Mouse (Mus musculus) forebrain, embryonic 11.5 days (tissue): ENCODE results near the gene Arhgap32. TPM values are rescaled to one million over a fixed set of nuclear protein-coding genes. Genes with fewer than 3 reads are reported as not detected.

Experiments
- ATAC-seq: fragments of 200-750 bp; cut with Nextera tagmentation; replicated peaks from 2 replicates; pipeline ENCODE4 v1.8.0; 2017; ENCODE audit warnings: moderate TSS enrichment; ENCODE audit not compliant: low FRiP score
- DNase-seq: peaks from one replicate; pipeline ENCODE4 v3.0.0-alpha.2; 2017; ENCODE audit warnings: low spot score
- H3K27ac ChIP-seq: fragments of 300-500 bp; sonication (generic); 2 replicates; pipeline ENCODE4 v1.5.1; 2014; ENCODE audit warnings: low read depth, low read length
- H3K27me3 ChIP-seq: fragments of 300-500 bp; sonication (generic); 2 replicates; pipeline ENCODE4 v1.6.1; 2014; ENCODE audit warnings: mild to moderate bottlenecking, low read length, mixed read lengths; ENCODE audit not compliant: control insufficient read depth, insufficient read depth
- H3K36me3 ChIP-seq: fragments of 300-500 bp; sonication (generic); 2 replicates; pipeline ENCODE4 v1.6.1; 2014; ENCODE audit warnings: mild to moderate bottlenecking, low read length, moderate library complexity, mixed read lengths; ENCODE audit not compliant: control insufficient read depth, insufficient read depth
- H3K4me1 ChIP-seq: fragments of 300-500 bp; sonication (generic); replicated peaks from 2 replicates; pipeline ENCODE4 v1.6.1; 2014; ENCODE audit warnings: low read length, mixed read lengths; ENCODE audit not compliant: control insufficient read depth, insufficient read depth
- H3K4me2 ChIP-seq: fragments of 300-500 bp; sonication (generic); 2 replicates; pipeline ENCODE4 v1.6.1; 2014; ENCODE audit warnings: low read depth, mild to moderate bottlenecking, low read length, moderate library complexity, mixed read lengths; ENCODE audit not compliant: severe bottlenecking
- H3K4me3 ChIP-seq: fragments of 300-500 bp; sonication (generic); 2 replicates; pipeline ENCODE4 v1.5.1; 2014; ENCODE audit warnings: low read depth, low read length
- H3K9ac ChIP-seq: fragments of 300-500 bp; sonication (generic); 2 replicates; pipeline ENCODE4 v1.6.1; 2014; ENCODE audit warnings: low read length
- H3K9me3 ChIP-seq: fragments of 300-500 bp; sonication (generic); 2 replicates; pipeline ENCODE4 v1.6.1; 2016; ENCODE audit warnings: low read length, mixed read lengths; ENCODE audit not compliant: control insufficient read depth
- WGBS: fragments of 180-500 bp; shearing (Covaris S2); extraction: QIAGEN DNeasy Blood & Tissue Kit; methylation state at CpG from one replicate; pipeline ENCODE4 v1.1.7; 2014; 5-methylcytosine and 5-hydroxymethylcytosine counted together
- polyA plus RNA-seq: library from polyadenylated mRNA; unstranded; fragments of >200 nt; fragmentation: Nextera tagmentation; extraction: Ambion mirVana; gene quantifications from 2 replicates; pipeline ENCODE4 v1.2.1, GENCODE M21; 2014

The Arhgap32 gene
- polyA plus RNA-seq, 1 experiment from 2014 or later = 7.0 TPM

DNA sequence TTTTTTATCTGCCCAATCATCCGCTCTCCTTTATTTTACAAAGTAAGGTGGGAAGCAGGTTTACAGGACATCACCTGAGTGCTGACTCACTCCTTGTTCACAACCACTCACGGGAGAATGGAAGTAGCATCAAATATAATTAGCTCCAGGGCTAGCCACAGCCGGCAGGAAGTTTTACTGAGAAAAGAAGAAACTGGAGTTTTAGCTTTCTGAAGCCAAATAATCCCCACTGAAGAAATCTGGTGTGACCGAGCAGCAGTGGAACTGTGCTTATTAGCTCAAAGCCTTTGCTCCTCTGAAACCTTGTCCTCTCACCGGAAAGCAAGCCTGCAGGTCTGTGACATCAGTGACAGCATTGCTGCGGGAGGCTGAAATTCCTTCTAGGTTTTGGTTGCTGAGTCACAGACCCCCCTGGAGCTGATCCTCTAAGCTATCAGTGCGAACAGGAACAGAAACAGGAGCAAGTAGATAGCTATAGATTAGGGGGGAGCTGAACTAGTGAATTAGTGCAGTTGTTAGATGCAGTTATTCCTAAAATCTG is 88.6 kb downstream of the Arhgap32 start:
- H3K36me3 ChIP-seq = no peaks in the 10 kb centered on the region
- H3K27ac ChIP-seq = no peak overlapping the region
- no peaks in the 10 kb centered on the region for H3K4me1 ChIP-seq
- H3K9me3 ChIP-seq = no peaks in the 10 kb centered on the region
- H3K27me3 ChIP-seq = no peaks in the 10 kb centered on the region
- DNase-seq (no peak), ATAC-seq (no peak)
- H3K4me3 ChIP-seq = no peak overlapping the region
- H3K4me2 ChIP-seq = no peak overlapping the region
- WGBS = 60% methylated on average over 7 of the region's 7 CpGs
- H3K9ac ChIP-seq = no peak overlapping the region

- no peak for ATAC-seq
- Histone ChIP-seq H3K4me1 (no peaks in the 10 kb centered on the region), H3K36me3 (no peaks in the 10 kb centered on the region), H3K9ac (no peak overlapping the region), H3K4me3 (no peak overlapping the region), H3K27me3 (no peaks in the 10 kb centered on the region), H3K4me2 (no peak overlapping the region), H3K9me3 (no peaks in the 10 kb centered on the region), H3K27ac (no peak overlapping the region)
- WGBS = 92% methylated on average over 8 of the region's 8 CpGs
- DNase-seq = no peak
Measured at GRCm38 (mm10) chr9:32207133-32207532, 91.2 kb downstream of the Arhgap32 start.

- Histone ChIP-seq H3K9me3 (no peaks in the 10 kb centered on the region), H3K9ac (no peak overlapping the region), H3K4me1 (no peaks in the 10 kb centered on the region), H3K36me3 (no peaks in the 10 kb centered on the region), H3K4me3 (no peak overlapping the region), H3K4me2 (no peak overlapping the region), H3K27ac (no peak overlapping the region), H3K27me3 (no peaks in the 10 kb centered on the region)
- 76% methylated on average over 5 of the region's 5 CpGs for WGBS
- ATAC-seq (no peak), DNase-seq (no peak)
Measured at GRCm38 (mm10) chr9:32208071-32208470, 92.1 kb downstream of the Arhgap32 start.

GRCm38 (mm10) chr9:32216820-32217567 is 101.1 kb downstream of the Arhgap32 start:
- H3K4me1 ChIP-seq = no peaks in the 10 kb centered on the region
- H3K4me3 ChIP-seq = no peak overlapping the region
- no peaks in the 10 kb centered on the region for H3K27me3 ChIP-seq
- H3K36me3 ChIP-seq = no peaks in the 10 kb centered on the region
- WGBS = 71% methylated on average over 5 of the region's 5 CpGs
- DNase-seq (no peak), ATAC-seq (no peak)
- no peak overlapping the region for H3K27ac ChIP-seq
- no peak overlapping the region for H3K9ac ChIP-seq
- H3K4me2 ChIP-seq = no peak overlapping the region
- H3K9me3 ChIP-seq = no peaks in the 10 kb centered on the region

DNA sequence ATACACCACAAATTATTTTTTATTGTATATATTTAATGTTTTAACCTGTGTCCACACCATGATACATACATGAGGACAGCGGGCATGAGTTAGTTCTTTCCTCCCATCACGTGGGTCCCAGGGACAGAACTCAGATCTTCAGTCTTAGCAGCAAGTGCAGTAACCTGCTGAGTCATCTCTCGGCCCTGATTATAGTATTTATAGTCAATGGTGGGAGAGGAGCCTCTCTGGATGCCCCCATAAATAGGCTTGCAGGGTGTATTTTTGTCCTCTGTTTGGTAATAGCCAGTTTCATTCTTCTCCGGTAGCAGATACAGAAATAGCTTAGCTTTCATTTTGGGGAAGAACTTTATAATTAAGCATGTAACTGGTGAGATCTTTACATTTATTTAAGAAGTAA is 103.5 kb downstream of the Arhgap32 start:
- no peak overlapping the region for H3K4me3 ChIP-seq
- no peak overlapping the region for H3K27ac ChIP-seq
- ATAC-seq = no peak
- no peaks in the 10 kb centered on the region for H3K27me3 ChIP-seq
- no peak overlapping the region for H3K4me2 ChIP-seq
- no peaks in the 10 kb centered on the region for H3K9me3 ChIP-seq
- 79% methylated on average over 4 of the region's 4 CpGs for WGBS
- 0 out of 2 replicates have a peak, but pooled peaks cover 2% of the 10 kb centered on the region for H3K4me1 ChIP-seq
- DNase-seq = no peak
- no peaks in the 10 kb centered on the region for H3K36me3 ChIP-seq
- H3K9ac ChIP-seq = no peak overlapping the region

- WGBS = 83% methylated on average over 4 of the region's 4 CpGs
- Histone ChIP-seq H3K4me1 (0 out of 2 replicates have a peak, but pooled peaks cover 2% of the 10 kb centered on the region), H3K9ac (no peak overlapping the region), H3K4me3 (no peak overlapping the region), H3K9me3 (no peaks in the 10 kb centered on the region), H3K27me3 (no peaks in the 10 kb centered on the region), H3K4me2 (no peak overlapping the region), H3K27ac (no peak overlapping the region), H3K36me3 (no peaks in the 10 kb centered on the region)
- ATAC-seq (no peak), DNase-seq (no peak)
Measured at GRCm38 (mm10) chr9:32222184-32222583, 106.2 kb downstream of the Arhgap32 start.

GRCm38 (mm10) chr9:32223739-32224529 is 108.0 kb downstream of the Arhgap32 start:
- H3K9ac ChIP-seq = no peak overlapping the region
- WGBS = 35% methylated on average over 5 of the region's 5 CpGs
- no peak overlapping the region for H3K4me2 ChIP-seq
- no peak overlapping the region for H3K27ac ChIP-seq
- no peak overlapping the region for H3K4me3 ChIP-seq
- H3K27me3 ChIP-seq = no peaks in the 10 kb centered on the region
- DNase-seq = no peak
- H3K36me3 ChIP-seq = no peaks in the 10 kb centered on the region
- ATAC-seq = no peak
- 0 out of 2 replicates have a peak, but pooled peaks cover 2% of the 10 kb centered on the region for H3K4me1 ChIP-seq
- H3K9me3 ChIP-seq = no peaks in the 10 kb centered on the region

DNA sequence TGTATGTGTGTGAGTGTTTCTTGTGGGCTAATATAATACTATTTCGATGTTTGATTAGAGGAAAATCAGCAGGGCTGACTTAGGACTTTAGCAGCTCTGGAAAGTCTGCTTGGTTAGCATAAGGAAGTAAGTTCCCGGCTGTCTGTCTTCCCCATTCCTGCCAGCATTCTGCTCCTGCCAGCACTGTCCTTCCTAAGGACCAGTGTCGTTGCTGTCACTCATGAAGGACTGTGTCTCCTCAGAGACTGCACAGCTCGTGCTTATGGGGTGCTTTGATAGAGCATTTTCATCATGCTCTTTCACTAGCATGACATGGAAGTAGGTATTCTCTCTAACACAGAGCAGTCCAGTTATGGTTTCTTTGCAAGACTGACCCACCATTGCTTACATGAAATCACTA is 109.0 kb downstream of the Arhgap32 start:
- DNase-seq (no peak), ATAC-seq (no peak)
- 0 out of 2 replicates have a peak, but pooled peaks cover 2% of the 10 kb centered on the region for H3K4me1 ChIP-seq
- H3K9me3 ChIP-seq = no peaks in the 10 kb centered on the region
- no peak overlapping the region for H3K4me2 ChIP-seq
- WGBS = 68% methylated on average over 4 of the region's 4 CpGs
- no peak overlapping the region for H3K4me3 ChIP-seq
- H3K27ac ChIP-seq = no peak overlapping the region
- no peaks in the 10 kb centered on the region for H3K27me3 ChIP-seq
- H3K9ac ChIP-seq = no peak overlapping the region
- H3K36me3 ChIP-seq = no peaks in the 10 kb centered on the region
